8 mouse cellular contexts compared by ENCODE assay signal in the genomic region with DNA sequence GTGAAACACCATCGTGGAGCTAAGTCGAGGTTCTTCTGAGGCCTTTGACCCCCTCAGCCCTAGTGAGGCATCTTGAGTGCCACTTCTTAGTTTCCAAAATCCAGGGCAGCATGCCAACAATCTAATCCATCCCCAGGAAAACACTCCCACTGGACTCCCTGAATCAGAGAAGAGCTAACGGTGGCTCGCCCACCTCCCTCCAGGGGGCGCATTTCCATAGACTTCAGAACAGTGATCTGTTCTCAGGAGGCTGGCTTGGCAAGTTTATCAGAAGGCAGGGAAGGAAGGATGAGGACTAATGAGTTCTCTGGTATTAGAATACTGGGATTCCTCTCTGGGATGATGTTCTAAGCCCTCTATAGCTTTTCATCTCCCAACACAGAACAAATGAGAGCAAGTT. TPM values are rescaled to one million over a fixed set of nuclear protein-coding genes. Genes with fewer than 3 reads are reported as not detected.
A peak's percentile ranks its signal among the peaks of the same experiment; 100 is the strongest.
DNase-seq lines count a peak whose midpoint lies in the region.

No protein-coding gene starts in this region.

- DNase-seq in layer of hippocampus, adult 11-12 months (ENCODE audit: low spot score), result peak; percentile 48
- DNase-seq in layer of hippocampus, adult 9-11 months, result no peak
- DNase-seq in Muller cell, postnatal 12 days (ENCODE audit: inconsistent ontology term), result peak; percentile 53
- DNase-seq in cerebellum, adult 11-12 months, result peak; percentile 15
- peak; percentile 35 to 51 for DNase-seq in gastrocnemius, postnatal 4 days (ENCODE audit: low spot score in 2 of 2)
- DNase-seq in left cerebral cortex, postnatal 36 days (ENCODE audit: low spot score in 2 of 2), result peak; percentile 16 to 22
- peak; percentile 78 for DNase-seq in retina, postnatal 1 day
- no peak for DNase-seq in MN1 (ENCODE audit: low spot score)

- intact Hi-C loops in left cerebral cortex, postnatal 36 days (cut with DNase I), result no loop called here

RNA-seq across cellular contexts. Expression of a gene that starts 24.9 kb away (rescaled TPM):
- total RNA-seq in gastrocnemius, postnatal 4 days (2021), result 1 to 10 TPM in 1 of 2 experiments, under 1 TPM in 1; 0.93 to 1.9 TPM
- total RNA-seq in left cerebral cortex, postnatal 36 days (2021), result under 1 TPM; 0.63 to 0.76 TPM

Comparison
In these comparisons a context has a peak if more than half of its experiments do, and no peak if none do; other contexts are left out.
1. DNase-seq: peak in layer of hippocampus, adult 11-12 months (single experiment), Muller cell, postnatal 12 days (single experiment), cerebellum, adult 11-12 months (single experiment), gastrocnemius, postnatal 4 days (2 of 2), left cerebral cortex, postnatal 36 days (2 of 2) and retina, postnatal 1 day (single experiment); none in layer of hippocampus, adult 9-11 months (single experiment) and MN1 (single experiment).